Mouse (Mus musculus): ENCODE data around the gene Hoxb7. TPM values are rescaled to one million over a fixed set of nuclear protein-coding genes. Genes with fewer than 3 reads are reported as not detected.

Gene Hoxb7
- total RNA-seq, 1 experiment from 2014 or later = 34.3 TPM

DNA sequence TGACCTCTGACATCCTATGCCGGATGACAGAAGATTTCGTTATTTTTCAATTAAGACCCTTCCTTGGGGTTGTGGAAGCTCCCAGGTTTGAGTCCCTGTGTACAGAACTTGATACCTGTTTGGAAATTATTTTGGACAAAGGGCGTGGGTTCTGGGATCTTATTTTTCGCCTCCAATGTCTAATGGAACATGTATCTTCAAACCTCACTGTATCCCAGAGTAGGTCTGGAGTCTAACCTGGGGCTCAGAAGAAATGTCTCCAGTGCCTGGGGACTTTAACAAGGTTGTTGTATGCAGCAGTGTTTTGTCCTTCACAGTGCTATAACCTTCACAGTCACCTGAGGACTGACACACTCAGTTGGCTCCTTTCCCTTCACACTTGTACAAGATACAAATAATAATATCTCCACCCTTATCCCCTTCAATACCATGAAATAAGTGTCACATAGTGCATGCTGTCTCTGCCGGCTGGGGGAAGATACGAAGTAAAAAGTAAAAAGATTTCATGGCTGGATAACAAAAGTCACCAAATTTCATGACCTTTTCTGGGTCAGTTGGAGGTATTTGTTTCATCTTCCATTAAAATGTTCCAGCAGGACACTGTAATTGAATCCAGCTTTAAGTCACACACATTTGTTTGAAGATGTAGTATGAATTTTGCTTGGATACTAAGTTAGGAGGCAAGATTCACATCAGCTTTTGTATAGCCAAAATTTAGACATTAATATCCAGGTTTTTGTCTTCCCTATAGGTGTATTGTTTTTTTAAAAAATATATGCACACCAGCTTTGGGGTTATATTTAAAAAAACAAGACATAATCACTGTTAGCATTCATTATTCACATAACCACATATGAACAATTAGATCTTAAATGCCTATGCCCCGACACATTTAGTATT, 19.2 kb upstream of the Hoxb7 start:
- DNase-seq = no peak

DNA sequence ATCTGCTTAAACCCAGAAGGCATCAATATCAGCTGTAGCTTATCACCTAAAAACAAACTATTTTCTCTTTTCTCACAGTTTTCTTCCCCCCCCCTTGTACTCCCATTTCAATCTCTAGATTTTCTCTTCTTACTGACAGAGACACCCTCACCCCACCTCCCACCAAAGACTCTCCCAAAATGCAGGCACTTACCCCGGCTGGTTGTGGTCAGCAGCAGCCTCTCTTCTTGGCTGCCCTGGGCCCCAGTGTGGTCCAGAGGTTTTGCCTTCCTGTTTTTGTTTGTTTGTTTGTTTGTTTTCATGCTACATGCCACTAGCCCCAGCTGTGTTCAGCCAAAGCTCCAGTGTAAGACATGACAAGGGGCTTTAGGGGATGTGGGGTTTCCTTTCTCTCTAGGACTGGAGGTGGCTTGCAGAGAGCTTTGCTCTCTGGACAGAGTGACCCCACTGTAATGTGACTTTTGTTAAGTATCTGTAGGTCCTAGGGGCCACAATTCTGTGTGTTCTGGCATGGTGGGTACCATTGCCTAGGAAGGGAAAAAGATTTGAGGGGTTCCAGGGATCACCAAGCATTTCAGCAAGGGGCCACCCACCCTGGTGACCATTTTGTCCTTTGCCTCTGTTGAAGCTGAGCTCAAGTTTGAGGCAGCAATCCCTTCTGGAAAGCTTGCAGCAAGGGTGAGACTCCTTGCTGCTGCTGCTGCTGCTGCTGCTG, 18.2 kb upstream of the Hoxb7 start:
- no peak for DNase-seq

DNA sequence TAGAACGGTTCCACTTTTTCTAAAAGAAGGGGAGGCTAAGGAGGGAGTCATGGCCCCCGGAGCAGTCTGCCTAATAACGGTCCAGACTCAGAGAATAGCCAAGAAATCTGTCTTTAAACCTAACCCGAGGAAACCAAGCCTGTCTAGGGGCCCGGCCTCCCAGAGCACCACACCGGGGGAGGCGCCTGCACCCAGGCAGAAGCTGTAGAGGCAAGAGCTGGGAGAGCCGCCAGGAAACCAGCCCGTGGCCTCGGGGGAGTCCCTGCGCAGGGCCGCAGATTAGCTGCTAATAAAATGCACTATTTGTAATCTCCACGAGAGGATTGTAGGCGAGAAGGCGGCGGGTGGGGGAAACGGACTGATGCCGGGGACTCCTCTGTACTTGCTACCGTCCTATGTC, 16.6 kb upstream of the Hoxb7 start:
- DNase-seq = peak; percentile 95

DNA sequence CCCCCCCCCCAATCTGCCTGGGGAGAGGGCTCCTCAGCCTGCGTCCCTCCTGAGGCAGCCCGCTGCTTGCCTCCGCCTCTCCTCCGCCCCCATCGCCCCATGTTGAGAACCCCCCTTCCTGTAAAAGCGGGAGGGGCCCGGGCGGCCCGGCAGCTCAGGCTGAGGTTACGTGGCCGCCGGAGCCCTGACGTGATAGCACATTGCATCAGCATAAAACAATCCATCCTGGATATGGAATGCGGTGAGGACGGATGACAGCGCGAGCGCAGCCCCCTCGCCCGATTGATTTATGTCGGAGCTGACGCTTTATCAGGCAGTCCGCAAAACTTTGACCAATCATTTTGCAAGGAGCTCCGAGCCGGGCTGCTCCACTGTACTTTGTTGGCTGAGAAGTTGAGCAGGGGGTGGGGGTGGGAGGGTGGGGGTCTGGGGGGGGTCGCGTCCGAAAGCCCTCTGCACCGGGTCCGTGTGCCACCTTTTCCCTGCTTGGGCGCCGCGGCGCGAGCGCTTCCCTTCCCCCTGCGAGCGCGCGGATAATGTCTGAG, 15.4 kb upstream of the Hoxb7 start, which contains the start of gene Hoxb9:
Gene Hoxb9, plus strand, starts transcription at position 462 of the 545 bp plus-strand sequence.
- DNase-seq = peak; percentile 95

DNA sequence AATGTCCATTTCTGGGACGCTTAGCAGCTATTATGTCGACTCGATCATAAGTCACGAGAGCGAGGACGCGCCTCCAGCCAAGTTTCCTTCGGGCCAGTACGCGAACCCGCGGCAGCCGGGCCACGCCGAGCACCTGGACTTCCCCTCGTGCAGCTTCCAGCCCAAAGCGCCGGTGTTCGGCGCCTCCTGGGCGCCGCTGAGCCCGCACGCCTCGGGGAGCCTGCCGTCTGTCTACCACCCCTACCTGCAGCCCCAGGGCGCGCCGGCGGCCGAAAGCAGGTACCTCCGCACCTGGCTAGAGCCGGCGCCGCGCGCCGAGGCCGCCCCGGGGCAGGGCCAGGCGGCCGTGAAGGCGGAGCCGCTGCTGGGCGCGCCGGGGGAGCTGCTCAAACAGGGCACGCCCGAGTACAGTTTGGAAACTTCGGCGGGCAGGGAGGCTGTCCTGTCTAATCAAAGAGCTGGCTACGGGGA, 14.8 kb upstream of the Hoxb7 start:
- peak; percentile 88 for DNase-seq

DNA sequence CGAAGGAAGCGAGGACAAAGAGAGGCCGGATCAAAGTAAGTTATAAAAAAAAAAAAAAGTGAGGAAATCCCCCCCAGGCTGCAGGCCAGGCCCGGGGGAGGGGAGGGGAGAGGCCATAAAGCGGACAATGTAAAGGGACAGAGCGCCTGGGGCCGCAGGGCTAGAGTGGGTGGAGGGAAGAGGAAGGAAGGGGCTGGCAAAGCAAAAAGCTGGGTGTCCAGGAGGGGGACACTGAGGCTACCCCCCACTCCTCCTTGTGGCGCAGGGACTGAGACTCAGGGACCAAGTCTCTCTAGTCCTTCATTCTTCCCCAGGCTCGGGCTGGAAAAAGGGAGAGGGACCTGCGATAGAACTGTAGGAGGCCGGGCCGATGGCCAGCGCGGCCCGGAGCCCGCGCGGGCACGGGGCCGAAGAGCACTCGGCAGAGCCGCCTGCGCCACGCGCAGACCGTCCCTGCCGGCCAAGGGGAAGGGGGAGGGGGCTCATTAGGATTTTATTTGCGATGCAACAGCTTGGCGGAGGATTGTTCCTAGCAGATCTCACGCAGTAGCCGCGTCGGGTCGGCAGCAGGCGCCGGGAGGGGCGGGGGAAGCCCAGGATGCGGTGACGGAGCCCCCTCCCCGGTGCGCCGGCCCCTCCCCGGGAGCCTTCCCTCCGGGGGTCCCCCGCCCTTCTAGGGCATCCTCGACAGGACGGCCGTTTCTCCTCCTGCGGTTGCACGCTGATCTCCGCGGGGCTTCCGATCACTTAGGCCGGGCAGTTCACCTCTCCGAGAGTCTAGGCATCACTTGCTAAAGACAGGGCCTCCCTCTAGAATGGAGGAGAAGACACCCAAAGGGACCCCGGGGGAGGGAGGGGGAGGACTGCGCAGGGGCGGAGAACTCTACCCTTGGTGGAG, 14.2 kb upstream of the Hoxb7 start:
- peak; percentile 73 for DNase-seq

DNA sequence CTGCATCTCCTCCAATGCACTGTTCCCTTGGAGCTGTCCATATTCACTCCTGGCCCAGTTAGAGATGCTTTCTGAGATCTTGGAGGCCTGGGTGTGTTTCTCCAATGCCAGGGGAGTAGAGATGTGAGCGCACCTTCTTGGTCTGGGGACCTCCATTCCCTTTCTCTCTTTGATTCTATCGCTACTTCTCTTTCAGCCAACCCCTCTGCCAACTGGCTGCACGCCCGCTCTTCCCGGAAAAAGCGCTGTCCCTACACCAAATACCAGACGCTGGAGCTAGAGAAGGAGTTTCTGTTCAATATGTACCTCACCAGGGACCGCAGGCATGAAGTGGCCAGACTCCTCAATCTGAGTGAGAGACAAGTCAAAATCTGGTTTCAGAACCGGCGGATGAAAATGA, 12.0 kb upstream of the Hoxb7 start:
- DNase-seq = no peak

DNA sequence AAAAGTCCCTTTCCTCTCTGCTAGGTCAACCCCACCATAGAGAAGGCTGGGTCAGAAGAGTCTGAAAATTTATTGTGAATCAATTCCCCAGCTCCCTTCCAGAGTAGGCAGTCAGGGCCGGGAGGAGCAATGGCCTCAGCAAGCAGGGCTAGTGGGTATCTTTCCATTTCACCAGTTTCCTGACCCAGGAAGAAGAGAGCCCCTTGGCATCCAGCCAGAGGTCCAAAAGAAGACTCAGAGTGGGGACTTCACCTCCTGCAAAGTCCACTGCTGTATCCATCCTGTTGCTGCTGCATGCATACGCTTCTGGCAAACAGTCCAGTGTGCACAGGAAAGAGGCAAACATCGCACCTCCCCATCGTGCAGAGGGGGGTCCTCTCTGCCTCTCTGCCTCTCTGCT, 10.5 kb upstream of the Hoxb7 start:
- DNase-seq = peak; percentile 72

DNA sequence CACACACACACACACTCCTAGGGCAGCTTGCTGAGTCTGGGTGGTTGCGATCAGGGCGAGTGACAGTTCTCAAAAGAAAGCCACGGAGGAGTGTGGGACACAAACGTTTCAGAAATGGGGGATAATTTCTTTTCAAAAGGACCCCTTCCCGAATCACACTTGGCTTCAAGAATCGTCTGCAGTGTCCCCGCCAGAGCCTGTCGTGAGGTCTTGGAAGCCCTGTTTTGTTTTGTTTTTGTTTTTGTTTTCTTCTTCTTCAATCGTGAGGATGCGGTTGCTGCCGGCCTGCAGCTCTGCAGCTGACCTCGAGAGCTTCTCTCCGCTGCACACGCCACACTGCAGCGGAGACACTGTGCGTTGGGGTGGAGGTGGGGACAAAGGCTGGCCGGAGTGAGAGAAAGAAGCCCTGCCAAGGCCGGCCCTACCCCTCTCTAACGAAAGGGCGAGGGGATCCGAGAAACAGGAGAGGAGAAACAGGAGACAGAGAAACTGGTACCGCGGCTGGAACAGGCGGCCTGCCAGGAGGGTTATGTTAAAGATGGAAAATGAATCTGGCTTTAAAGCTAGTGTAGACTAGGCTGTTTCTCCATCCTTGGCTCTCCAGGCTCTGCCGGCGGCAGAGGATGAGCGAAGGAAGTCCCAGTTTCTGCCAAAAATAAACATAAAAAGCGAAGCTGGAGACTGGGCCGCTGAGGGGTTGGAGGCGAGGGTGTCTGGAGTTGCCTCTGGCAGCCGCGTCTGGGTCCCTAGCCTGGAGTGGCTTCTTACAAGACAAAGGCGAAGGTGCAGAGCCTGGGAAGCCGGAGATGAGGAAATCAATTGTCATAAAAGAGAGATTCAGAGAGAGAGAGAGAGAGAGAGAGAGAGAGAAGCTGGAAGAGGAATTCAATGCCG, 9.0 kb upstream of the Hoxb7 start:
- peak; percentile 71 for DNase-seq

DNA sequence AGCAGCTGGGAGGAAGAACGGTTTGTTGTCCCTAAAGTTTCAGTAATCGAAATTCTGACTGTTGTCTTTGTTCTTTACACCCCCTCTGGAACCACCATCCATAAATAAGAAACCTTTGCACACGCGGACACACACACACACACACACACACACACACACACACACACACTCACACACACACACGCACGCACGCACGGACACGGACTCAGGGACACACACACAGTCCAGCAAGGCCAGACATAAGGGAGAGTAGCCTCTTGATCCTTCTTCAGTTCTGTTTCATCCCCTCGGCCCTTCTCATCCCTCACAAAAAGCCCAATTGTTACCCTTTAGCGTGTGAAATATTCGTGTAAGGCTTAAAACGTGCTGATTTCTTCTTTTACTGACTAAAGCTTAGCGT, 8.1 kb upstream of the Hoxb7 start:
- DNase-seq = peak; percentile 43

DNA sequence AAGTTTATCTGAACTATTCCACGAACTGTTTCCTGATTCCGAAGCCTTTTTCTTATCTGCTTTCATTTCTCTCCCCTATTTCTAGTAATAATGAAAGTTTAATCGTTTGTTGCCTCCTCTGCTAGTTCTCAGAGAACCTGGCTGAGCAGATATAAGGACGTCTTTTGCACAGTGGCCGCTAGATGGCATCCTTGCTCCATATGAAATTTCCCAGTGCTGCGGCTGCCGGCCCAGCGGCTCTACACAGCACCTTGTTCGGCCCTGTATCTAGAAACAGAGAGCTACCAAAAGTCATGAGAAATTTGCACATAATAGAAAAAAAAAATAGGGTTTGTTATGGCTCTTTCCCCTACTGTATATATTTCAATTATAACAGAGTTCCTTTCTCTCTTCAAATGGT, 7.7 kb upstream of the Hoxb7 start:
- peak; percentile 93 for DNase-seq

DNA sequence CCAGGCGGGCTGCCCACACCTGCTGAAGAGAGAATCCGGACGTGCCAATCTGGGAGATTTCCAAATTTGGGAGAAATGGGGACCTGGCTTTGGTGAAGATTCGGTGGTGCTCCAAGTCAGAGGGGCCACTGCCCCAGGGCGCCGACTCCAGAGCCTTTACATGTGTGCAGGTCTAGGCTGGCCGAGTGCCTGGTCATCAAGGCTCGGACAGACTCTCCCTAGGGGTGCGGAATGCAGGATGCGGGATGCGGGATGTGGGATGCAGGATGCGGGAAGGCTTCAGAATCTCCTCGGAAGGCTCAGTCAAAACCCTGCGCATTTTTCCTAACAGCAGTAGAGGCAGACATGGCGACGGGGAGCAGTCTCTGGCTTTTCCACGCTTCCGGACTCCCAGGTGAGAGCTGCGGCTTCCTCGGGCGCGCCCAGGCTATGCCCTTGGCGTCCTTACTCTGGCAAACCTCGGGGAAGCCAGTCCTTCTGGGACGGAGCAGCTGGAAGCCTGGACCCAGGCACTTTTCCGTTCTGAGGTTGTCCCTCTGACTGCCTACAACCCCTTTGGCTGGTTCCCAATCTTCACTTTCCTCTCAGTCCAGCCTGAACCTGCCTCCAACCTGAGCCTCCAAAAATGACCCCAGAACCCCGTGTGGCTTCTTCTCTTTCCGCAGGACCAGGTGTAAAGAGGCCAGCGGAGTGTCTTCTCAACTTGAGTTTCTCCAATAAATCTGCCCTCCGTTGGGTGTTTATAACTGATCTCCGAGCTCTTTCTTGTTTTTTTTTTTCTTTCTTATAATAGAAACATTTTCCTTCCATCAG, 6.8 kb upstream of the Hoxb7 start:
- DNase-seq = peak; percentile 51

DNA sequence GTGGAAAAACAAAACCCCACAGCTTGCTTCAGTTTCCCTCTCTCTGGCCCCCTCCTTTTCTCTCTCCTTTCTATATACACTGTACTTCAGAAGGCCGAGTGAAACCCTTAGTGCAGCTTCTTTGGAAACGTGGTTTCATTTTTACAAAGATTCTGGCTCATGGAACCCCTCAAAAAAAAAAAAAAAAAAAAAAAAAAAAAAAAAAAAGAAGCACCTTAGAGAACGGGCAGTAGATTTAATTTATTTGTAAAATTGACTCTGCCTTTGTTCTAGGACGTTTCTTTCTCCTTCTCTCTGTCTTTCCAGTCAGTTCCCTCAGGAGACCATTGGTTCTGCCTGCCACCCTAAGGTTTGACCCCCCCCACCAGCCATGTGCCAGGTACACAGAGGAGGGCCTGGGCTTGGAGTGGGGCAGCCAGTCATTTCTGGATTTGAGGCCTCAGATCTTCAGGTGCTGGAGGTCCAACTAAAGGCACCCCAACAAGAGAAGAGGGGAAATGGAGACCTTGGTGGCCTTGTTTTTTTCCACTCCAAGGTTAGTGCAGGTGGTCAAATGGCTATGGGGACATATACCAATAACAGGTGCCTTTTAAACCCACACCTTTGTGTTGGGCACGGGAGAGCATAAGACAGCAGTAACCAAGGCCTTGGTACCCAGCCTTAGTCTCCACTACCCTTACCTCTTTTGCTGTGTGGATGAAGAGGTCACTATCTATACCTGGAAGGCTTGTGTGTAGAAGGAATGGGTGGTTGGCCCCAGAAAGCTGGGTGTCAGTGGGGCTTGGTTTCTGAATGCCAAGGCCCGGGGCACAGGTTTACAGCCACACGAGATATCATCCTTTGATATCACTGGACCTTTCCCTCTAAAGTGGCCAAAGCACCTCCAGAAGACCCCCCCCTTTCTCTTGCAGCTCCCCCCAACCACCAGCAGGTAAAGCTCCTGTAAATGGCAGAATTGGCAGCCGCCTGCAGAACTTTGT, 5.7 kb upstream of the Hoxb7 start:
- peak; percentile 49 for DNase-seq

DNA sequence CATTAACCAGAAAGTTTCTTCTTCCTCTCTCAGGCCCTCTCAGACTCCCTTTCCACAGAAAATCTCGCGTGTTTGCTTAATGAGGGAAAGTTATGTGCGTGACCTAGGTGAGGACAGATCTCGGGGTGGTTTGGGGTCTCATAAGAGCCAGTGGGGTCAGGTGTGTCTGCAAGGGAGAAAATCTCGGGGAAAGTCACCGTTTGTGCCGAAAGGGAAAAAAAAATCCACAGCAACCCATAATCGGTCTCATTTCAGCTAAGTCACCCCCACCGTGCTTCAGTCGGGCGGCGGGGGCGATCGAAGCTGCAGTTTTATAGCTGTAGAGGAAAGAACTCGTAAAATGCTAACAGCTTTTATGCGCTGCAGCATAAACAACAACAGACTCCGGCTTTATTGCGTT, 5.0 kb upstream of the Hoxb7 start:
- DNase-seq = peak; percentile 35

DNA sequence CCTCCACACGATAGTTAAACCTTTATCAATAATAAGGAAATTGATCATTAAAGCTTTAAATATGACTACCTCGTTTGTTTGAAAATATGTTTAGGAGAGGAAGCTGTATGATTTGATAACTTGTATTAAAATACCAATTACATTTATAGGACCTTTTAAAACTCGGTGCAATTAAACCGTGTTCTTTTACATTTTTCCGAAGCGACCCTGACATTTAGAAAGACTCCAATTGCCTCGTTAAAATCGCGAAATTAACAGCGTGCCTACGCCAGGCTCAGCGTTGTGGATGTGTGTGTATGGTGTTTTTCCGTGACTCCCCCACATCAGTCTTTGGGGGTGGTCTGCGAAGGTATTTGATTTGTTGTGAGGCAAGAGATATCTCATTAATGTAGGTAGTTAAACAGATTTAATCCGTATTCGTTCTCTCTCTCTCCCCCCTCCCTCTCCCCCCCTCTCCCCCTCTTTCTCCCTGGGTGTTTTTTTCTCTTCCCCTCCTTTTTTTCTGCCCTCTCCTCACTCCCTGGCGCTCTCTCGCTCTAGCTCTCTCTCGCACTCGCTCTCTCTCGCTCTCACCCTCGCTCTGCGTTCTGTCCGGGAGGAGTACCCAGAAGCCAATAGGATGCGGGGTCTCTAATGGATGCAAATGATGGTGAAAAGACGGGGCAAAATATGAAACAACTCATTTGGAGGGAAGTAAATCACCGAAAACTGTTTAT, 4.4 kb upstream of the Hoxb7 start, which contains the start of gene Hoxb8:
Gene Hoxb8, plus strand, starts transcription at position 51 of the 716 bp plus-strand sequence.
- DNase-seq = peak; percentile 74

DNA sequence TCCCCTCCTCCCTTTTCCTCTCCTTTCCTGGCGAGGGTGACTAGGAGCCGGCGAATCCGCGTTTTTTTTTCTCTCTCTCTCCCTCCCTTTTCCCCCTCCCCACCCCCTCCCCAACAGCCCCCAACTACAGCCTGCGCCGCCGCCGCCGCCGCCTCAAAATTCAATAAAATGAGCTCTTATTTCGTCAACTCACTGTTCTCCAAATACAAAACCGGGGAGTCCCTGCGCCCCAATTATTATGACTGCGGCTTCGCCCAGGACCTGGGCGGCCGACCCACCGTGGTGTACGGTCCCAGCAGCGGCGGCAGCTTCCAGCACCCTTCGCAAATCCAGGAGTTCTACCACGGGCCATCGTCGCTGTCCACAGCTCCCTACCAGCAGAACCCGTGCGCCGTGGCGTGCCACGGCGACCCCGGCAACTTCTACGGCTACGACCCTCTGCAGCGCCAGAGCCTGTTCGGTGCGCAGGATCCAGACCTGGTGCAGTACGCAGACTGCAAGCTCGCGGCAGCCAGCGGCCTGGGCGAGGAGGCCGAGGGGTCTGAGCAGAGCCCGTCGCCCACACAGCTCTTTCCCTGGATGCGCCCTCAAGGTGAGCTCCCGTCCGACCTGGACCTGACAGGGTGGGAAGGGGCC, 3.5 kb upstream of the Hoxb7 start:
- peak; percentile 67 for DNase-seq

DNA sequence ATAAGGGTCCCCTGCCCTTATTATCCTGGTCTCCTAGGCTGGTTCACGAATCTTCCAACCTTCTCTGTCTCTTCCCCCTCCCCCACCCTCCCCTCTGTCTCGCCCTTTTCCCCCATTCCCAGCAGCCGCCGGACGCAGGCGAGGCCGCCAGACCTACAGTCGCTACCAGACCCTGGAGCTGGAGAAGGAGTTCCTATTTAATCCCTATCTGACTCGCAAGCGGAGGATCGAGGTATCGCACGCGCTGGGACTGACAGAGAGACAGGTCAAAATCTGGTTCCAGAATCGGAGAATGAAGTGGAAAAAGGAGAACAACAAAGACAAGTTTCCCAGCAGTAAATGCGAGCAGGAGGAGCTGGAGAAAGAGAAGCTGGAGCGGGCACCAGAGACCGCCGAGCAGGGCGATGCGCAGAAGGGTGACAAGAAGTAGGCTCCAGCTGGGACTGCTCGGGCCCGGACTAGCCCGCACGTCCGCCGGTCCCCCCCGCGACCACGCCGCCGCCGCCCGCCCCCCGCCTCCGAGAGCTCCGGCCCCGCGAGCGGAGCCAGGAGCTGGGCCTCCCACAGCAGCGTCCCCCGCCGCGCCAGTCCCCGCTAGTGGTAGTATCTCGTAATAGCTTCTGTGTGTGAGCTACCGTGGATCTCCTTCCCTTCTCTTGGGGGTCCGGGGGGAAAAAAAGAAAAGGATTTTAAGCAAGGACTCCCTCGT, 2.2 kb upstream of the Hoxb7 start:
- peak; percentile 82 for DNase-seq
